Mouse (Mus musculus): Measurements from ENCODE around the gene Ak3.
"Not testable (repeated sequence)": the region's sequence is repeated elsewhere in the genome, so short reads cannot be mapped to it uniquely, and the experiment has no call there.

Gene Ak3

GRCm38 (mm10) chr19:29042143-29042542 is 5.6 kb downstream of the Ak3 start:
- DNase-seq: no peak

DNA sequence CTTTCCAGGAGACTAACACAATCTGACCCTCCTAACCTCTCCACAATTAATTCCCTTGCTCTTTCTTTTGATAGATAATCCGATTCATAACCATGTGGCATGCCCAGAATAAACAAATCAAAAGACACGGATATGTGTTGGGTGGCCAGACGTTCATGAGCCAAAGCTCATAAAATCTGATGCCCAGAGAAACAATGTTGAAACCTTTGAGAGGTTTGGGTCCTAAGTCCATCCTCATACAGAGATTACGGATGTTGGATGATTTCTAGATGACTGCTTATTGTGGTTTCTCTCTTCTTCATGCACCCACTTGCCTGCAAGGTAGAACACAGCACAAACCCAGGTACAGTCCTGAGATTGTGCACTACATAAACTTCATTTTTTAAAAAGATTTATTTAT is 7.6 kb downstream of the Ak3 start:
- DNase-seq: no peak

DNA sequence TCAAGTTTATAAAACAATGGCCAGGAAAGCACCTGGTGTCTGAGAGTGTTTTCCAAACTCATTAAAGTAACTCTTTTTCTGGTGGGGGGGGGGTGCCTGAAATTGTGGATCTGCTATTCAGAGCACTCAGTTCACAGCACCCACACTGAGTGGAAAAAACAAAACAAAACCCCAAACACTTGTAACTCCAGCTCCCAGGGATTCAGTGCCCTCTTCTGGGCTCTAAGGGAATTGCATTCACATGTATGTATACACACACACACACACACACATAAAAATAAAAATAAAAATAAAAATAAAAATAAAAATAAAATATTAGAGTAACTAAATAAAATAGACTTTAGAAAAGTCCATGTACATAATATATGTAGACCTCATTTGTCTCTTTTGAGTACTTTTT is 8.4 kb downstream of the Ak3 start:
- DNase-seq: no peak

DNA sequence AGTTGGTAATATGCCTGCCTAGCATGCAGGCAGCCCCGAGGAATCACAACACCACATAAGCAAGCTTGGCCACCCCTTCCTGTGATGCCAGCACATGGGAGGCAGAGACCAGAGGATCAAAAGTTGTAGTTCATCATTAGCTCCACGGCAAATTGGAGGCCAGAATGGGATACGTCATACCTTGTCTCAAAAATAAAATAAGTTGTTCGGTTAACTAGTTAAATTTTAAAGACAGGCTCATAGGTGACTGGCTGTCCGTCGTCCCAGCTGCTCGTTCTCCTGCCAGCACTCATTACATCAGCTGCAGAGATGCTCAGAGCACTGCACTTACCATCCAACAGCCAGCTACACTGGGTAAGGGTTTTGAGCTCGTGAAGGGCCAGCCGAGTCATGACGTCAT is 10.2 kb downstream of the Ak3 start:
- no peak for DNase-seq

GRCm38 (mm10) chr19:29037026-29037425 is 10.7 kb downstream of the Ak3 start:
- no peak for DNase-seq

DNA sequence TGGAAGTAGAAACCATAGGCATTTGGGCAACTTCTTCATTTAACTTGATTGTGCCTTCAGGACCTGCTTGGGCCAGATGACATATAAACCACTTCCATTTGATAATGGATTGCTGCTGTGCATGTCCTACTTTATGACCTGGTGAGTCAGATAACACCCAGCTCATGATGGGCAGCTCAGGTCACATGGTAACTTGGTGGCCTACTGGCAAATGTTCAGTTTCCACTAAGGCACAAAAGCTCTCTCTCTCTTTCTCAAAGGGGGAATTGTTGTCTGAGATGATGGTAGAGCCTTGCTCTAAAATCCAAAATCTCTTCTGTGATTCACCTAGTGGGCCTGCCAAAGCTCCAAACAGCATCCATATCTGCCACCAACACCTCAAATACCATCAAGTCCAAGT is 15.1 kb downstream of the Ak3 start:
- DNase-seq: no peak

GRCm38 (mm10) chr19:29031788-29032187 is 16.0 kb downstream of the Ak3 start:
- no peak for DNase-seq

DNA sequence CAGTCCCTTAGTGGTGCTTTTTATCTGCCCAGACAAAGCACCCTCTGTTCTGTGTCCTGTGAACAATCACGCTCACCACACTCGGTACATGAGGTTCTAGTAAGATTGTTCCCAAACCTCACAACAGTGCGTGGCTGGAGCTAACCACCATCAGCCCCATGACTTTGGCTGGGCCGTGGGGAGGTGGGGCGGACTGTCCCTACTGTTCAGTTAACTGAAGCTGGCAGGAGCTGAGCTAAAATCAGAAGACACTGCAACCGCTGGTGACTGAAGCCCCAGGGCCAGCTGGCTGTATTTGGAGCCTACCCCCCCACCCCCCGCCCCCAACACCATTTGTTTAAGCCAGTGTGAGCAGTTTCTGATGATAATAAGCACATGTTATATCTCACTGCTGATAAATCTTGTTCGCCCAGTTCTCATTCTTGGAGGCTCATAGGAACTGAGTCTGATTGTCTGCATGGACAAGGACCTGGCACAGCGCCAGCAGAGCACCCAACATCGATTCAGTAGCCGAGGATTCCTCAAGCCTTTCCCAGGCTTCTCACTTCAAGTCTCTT is 23.3 kb downstream of the Ak3 start:
- no peak for DNase-seq

DNA sequence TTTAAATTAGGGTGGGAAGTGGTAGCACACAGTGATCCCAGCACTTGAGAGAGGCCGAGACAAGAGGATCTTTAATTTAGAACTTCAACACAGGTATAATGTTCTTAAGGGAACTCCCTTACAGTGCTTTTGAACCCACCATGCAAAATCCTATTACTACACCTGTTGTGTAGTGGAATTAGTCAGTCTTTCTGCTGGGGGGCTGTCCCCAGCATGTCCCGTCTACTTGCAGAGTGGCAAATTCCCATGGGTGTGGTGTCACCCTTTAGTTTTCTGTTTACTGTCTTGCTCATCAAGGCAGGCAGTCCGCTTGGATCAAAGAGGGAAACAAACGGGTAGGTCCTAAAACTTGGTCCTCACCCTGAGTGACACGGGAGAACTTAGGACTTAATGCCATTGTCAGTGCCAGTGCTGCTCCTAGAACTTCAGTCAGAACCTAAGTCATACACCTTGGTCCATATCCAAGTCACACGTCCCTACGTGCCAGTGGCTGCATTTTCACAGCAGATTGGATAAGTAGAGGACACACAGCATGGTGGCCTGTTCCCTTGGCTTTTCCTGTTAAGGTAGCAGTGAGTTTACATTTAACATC is 25.9 kb downstream of the Ak3 start:
- DNase-seq: no peak

GRCm38 (mm10) chr19:29019647-29020046 is 28.1 kb downstream of the Ak3 start:
- peak; percentile 28 to 29 for DNase-seq

DNA sequence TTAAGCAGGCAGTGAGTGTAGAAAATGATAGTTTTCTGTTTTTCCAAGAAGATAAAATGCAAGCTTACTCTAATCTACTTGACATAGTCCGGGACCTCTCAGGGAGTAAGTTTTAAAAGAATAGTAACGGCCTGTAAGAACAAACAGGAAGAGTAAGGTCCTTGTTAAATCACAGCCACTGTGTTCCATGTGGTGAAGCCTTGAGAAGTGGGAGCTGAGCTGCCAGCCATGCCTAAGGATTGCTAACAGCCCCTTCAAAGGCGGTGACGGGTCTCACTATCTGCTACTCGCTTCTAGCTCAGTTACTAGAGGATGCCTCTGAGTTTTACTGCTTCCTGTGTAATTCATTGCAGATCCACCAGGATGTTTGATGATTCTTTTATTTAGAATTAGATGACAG is 31.0 kb downstream of the Ak3 start:
- no peak for DNase-seq

- DNase-seq: no peak
These were observed 31.5 kb downstream of the Ak3 start for GRCm38 (mm10) chr19:29016204-29016765.

DNA sequence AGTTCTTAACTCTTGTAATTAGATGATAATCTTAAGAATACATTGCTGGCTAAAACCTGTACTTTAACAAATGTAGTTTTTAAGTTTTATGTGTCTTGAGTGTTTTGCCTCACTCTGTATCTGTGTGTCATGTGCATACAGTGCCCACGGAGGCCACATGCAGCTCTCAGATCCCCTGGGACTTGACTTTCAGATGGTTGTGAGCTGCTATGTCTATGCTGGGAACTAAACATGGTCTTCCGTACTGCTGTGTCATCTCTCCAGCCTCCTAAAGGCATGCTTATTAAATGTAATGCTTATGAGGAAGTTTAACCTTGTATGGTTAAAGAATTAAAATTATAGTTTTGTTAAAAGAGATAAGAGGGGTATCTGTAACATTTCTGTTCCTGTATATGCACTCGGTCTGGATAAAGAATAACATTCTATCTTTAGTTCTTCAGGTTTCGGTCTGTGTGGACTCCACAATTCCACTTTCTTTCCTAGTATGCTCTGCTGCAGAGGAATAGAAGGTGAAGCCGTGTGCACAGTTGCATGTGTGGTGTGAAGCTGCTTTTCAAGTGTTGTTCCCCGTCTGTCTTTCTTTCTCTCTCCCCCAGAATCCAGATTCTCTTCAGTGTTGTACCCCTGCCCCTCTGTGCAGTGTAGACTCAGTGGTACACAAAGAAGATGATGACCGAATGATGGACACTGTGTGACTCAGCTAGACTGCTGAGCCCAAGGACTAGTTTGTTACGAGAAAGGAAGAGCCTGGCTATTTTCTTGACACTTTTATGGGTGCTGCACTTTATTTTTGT is 32.2 kb downstream of the Ak3 start:
- no peak for DNase-seq

DNA sequence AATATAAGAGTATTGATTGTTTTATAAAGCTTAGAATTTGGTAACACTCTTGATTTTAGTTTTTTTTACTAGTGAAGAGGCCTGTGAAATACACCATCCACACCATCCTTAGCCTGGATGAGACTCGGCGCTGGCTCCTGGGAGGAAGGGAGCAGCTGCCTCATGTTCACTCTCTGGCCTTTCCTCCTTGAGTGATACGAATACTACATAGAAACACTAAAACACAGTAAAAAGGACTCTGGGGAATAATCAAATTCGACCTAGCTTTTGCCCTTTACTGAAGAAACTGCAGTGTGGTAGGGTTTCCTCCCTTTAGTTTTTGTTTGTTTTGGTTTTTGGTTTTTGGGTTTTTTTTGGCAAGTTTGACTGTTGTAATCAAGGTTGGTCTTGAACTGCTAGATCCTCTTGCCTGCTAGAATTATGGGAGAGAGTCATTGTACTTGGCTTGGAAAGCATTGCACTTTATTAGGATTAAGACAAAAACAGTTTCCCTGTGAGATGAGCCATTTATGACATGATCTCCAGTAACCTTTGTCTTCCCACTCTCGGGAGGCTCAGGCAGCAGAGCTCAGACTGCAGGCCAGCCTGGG is 33.2 kb downstream of the Ak3 start:
- DNase-seq: no peak

GRCm38 (mm10) chr19:29011355-29011990 is 36.3 kb downstream of the Ak3 start:
- DNase-seq: no peak

- no peak for DNase-seq
These were observed 38.7 kb downstream of the Ak3 start for GRCm38 (mm10) chr19:29009046-29009445.

- DNase-seq: no peak
These were observed 39.6 kb downstream of the Ak3 start for GRCm38 (mm10) chr19:29008069-29008706.

- not testable (repeated sequence) for DNase-seq
These were observed 47.4 kb downstream of the Ak3 start for GRCm38 (mm10) chr19:29000321-29000720.

DNA sequence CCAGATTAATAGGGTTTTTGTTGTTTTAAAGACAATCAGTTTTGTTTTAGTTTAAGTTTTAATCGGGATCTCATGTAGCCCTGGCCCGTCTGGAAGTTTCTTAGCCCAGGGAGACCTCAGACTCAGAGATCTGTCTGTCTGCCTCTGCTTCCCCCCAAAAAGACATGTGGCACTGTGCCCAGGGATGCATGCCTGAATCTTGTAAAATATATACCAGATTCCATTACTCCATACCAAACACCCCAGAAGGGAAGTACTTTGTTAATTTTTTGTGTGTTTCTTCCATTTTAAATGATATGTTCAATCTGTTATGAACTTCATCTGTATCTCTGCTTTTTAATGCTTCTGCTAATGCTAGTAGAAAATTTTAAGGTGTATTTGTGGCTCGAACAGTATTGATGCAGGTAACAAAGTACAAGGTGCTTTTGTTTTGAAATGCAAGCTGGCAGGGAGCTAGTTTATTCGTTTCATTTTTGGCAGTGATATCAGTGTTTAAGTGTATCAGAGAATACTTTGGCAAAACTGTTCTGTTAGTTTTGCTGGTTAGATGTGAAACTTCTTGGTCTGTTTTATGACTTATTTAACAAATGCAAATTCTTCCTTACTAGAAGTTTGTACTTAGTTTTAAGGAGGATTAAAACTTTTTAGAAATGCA is 49.7 kb downstream of the Ak3 start:
- DNase-seq: no peak

DNA sequence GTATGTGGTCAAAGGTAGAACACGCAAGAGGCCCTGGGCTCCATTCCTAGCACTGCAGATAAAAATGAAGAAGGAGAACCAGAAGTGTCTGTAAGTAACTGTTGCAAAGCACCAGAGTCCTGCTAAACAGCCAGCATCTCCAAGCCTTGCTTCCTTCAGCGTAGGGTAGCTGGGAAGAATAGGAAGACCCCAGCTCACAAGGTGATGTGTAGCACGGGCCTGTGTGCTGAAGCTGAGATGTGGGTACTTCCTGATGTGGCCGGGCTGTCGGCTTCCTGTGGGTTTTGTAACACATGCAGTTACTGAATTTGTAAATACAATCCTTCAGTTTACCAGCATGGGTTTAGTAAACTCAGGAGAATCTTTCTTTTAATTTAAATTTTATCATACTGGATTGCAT is 52.4 kb downstream of the Ak3 start:
- DNase-seq: no peak

DNA sequence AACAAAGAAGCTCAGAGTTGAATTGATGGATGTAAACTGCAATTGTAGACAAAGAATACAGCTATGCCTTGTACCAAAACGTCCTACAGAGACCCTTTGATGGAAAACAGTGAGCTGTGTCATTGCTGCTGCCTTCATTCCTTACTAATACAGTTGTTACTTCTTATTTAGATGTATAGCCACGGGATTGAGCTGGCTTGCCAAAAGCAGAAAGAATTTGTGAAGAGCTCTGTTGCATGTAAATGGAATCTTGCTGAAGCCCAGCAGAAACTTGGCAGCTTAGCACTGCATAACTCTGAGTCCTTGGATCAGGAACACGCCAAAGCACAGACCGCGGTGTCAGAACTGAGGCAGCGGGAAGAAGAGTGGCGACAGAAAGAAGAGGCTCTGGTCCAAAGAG is 52.9 kb downstream of the Ak3 start:
- no peak for DNase-seq

DNA sequence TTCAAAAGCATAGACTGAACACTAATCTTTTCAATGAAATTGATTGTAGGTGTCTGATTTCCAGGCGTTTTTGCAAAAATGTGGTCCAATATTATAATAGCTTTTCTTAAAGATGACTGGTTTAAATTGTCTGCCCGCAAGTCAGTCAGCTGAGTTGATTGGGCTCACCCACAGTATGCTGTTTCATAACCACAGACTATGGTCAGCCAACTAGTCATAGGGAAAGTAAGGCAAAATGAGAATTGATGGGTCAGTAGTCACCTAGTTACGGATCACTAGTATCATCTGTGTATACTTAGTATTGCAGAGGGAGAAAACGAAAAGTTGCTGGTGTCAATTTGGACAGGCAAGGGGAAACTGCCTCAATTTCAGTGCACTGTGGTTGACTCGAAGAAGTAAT is 56.4 kb downstream of the Ak3 start:
- no peak for DNase-seq

Data from B cell, adult 2 months (primary cell).